Mouse (Mus musculus): ENCODE measurements around the gene Gm5941. TPM values are rescaled to one million over a fixed set of nuclear protein-coding genes. Genes with fewer than 3 reads are reported as not detected.
"Not testable (repeated sequence)": the region's sequence is repeated elsewhere in the genome, so short reads cannot be mapped to it uniquely, and the experiment has no call there.

Gm5941 gene
- not detected for polyA plus RNA-seq (2017; shearing (Covaris generic))

- ATAC-seq, result not testable (repeated sequence)
These were observed at the start of gene Gm5941 for GRCm38 (mm10) chrX:92489649-92490048. TSS of gene Gm5941 (plus strand) at chrX:92489949.

DNA sequence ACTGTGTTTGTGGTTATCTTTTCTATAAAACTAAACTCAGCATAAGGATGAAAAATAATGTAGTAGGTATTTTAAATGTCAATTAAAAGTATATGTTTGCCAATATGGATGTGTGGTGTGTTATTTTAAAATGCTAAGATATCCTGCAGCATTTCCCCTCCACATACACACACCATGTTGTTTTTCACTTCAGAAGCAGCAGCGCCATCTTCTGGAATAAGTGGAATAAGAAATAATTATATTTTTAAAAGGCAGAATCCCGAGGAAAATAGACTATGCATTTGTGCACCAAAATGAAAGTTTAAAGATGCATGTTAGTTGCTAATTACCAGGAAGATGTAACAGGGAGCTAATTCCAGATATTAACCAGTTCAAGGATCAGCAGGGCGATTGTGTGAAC is 29.3 kb upstream of the Gm5941 start:
- no peak for ATAC-seq

DNA sequence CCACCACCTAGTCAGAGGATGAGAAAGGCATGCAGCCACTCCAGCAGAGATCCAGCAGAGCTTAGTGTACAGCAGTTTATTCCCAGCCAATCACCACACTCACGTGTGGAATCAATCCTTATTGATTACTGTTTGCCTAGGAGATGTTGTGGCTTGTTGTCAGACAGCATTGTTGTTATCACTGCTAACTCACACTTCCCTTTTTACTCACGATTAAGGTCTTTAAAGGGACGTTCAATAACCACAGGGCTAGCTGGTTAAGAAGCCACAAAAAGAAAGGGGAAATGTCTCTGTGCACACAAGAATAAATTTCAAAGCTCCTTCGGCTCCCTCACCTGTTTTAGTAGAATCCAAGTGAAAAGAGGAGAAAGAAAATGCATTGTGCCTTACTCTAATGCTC is 25.0 kb upstream of the Gm5941 start:
- no peak for ATAC-seq

- ATAC-seq, result no peak
These were observed 8.5 kb downstream of the Gm5941 start for GRCm38 (mm10) chrX:92498254-92498653.

DNA sequence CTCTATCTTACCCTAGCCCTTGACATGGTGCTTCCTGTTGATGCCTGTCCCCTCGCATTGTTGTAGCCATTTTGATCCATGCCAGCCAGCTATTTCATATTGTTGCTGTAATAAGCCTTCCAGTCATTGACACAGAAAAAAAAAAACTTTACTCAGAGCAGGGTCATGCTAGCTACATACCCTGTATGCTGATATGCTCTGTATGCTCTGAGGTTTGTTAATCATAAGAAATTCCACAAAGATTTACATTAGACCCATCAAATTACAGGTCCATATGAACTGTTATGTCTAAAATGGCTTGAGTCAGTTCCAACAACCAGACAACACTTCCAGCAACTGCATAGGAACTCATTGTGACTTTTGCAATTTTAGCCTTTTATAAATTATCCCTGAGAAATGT is 38.1 kb downstream of the Gm5941 start:
- no peak for ATAC-seq

Other genes with a start within 250 kb of the Gm5941 start
- not detected for gene Mageb18, start 109.6 kb downstream of the Gm5941 start, polyA plus RNA-seq (2017; shearing (Covaris generic))

All from inflammation-experienced regulatory T-cells, adult 6 months (primary cell).